Mouse (Mus musculus) megakaryocyte, embryonic 14.5 days (primary cell): ENCODE data around the gene Rtn1.

Experiments
- FLI1 ChIP-seq: IDR thresholded peaks from 2 replicates; pipeline ENCODE4 v1.6.1; 2012; ENCODE audit warnings: low read length, inconsistent platforms, mixed read lengths
- GATA1 ChIP-seq: IDR thresholded peaks from 3 replicates; pipeline ENCODE4 v1.6.1; 2012; ENCODE audit warnings: mixed read lengths, low read length, inconsistent platforms, borderline replicate concordance

DNA sequence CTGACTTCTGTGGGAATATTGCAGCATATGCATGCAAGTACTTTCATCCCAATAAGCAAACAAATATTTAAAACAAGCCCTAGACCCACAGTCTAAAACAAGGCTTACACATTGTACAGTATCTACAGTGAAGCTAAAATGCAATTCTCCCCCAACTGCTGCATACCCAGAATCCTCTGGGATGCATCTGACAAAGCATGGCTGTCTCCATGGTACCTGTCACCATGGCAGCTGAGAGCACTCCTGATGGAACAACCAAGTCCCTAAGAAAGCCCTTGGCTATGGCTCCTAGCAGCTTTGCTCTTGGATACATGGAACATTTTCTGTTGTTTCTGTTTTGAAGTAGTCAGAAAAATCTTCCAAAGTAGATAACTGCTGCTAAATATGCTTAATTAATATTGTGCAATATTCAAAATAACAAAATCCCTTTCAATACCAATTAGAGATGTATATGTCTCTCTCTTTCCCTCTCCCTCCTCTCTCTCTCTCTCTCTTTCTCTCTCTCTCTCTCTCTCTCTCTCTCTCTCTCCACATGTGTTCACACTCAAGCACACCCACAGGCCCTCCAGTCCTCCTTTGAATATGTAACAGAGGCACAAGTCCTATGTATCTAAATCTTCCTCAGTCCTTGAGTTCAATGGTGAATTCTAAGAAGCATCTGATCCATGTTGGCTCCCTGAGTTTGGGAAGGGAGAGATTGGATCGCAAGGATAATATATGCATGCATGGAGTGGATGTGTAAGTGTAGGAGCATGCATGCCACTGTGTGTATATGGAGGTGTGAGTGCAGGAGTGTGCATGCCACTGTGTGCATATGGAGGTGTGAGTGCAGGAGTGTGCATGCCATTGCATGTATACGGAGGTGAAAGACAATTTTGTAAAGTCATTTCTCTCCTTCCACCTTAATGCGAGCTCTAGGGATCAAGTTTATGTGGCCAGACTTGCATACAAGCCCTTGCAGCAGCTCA is 143.3 kb downstream of the Rtn1 start:
- TF ChIP-seq GATA1 (no peak), FLI1 (no peak)
